Mouse (Mus musculus) liver, embryonic 16.5 days (tissue): ENCODE data around the gene Apbb2. TPM values are rescaled to one million over a fixed set of nuclear protein-coding genes. Genes with fewer than 3 reads are reported as not detected.

Experiments used
- ATAC-seq: fragments of 200-750 bp; cut with Nextera tagmentation; 2 replicates; pipeline ENCODE4 v1.8.0; 2017; ENCODE audit warnings: low read depth, mild to moderate bottlenecking, moderate number of reproducible peaks, moderate library complexity
- H3K27ac ChIP-seq: fragments of 300-500 bp; sonication (generic); 2 replicates; pipeline ENCODE4 v1.5.1; 2014; ENCODE audit warnings: mild to moderate bottlenecking, low read length
- H3K27me3 ChIP-seq: fragments of 300-500 bp; sonication (generic); 2 replicates; pipeline ENCODE4 v1.6.1; 2014; ENCODE audit warnings: low read depth, low read length, mixed read lengths; ENCODE audit not compliant: control insufficient read depth, insufficient read depth
- H3K36me3 ChIP-seq: fragments of 300-500 bp; sonication (generic); 2 replicates; pipeline ENCODE4 v1.6.1; 2014; ENCODE audit warnings: mild to moderate bottlenecking; ENCODE audit not compliant: control insufficient read depth, insufficient read depth
- H3K4me1 ChIP-seq: fragments of 300-500 bp; sonication (generic); 2 replicates; pipeline ENCODE4 v1.6.1; 2014; ENCODE audit warnings: low read depth, low read length, mixed read lengths; ENCODE audit not compliant: control insufficient read depth
- H3K4me2 ChIP-seq: fragments of 300-500 bp; sonication (generic); 2 replicates; pipeline ENCODE4 v1.6.1; 2014; ENCODE audit warnings: low read depth, low read length, mixed read lengths
- H3K4me3 ChIP-seq: fragments of 300-500 bp; sonication (generic); 2 replicates; pipeline ENCODE4 v1.5.1; 2014; ENCODE audit warnings: low read depth, mild to moderate bottlenecking, low read length
- H3K9ac ChIP-seq: fragments of 300-500 bp; sonication (generic); 2 replicates; pipeline ENCODE4 v1.6.1; 2014; ENCODE audit warnings: low read depth, low read length
- H3K9me3 ChIP-seq: fragments of 300-500 bp; sonication (generic); replicated peaks from 2 replicates; pipeline ENCODE4 v1.6.1; 2016; ENCODE audit warnings: low read length; ENCODE audit not compliant: control insufficient read depth
- WGBS: fragments of 180-500 bp; shearing (Covaris S2); extraction: QIAGEN DNeasy Blood & Tissue Kit; methylation state at CpG from one replicate; pipeline ENCODE4 v1.1.7; 2014; ENCODE audit not compliant: insufficient replicate concordance; 5-methylcytosine and 5-hydroxymethylcytosine counted together
- polyA plus RNA-seq: library from polyadenylated mRNA; unstranded; fragments of >200 nt; fragmentation: Nextera tagmentation; extraction: Ambion mirVana; gene quantifications from 2 replicates; pipeline ENCODE4 v1.2.1, GENCODE M21; 2015

Apbb2 gene
- polyA plus RNA-seq, 1 experiment from 2014 or later = 5.6 TPM

DNA sequence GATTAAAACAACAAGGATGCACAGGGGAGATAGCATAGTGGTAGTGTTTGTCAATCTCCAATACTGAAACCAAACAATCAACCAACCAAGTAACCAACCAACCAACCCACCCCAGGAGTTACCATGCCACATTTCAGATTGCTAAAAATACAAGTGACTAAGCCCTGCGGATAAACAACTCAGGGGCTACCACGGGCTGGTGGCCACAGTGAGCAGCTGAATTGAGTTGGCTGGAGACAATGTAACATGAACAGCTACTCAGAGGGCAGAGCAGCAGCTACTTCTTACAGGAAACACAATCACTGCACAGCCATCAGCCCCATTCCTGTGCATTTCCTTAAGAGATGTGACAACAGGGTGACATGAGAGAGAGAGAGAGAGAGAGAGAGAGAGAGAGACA lies 274.4 kb downstream of the Apbb2 start:
- Histone ChIP-seq H3K36me3 (no peaks in the 10 kb centered on the region), H3K27ac (no peak overlapping the region), H3K27me3 (no peaks in the 10 kb centered on the region), H3K4me1 (no peaks in the 10 kb centered on the region; the same call in 1 of the 2 replicates), H3K9me3 (no peaks in the 10 kb centered on the region), H3K4me3 (no peak overlapping the region), H3K9ac (no peak overlapping the region), H3K4me2 (no peak overlapping the region)
- WGBS = 43% methylated on average over 2 of the region's 2 CpGs
- ATAC-seq = no peak

DNA sequence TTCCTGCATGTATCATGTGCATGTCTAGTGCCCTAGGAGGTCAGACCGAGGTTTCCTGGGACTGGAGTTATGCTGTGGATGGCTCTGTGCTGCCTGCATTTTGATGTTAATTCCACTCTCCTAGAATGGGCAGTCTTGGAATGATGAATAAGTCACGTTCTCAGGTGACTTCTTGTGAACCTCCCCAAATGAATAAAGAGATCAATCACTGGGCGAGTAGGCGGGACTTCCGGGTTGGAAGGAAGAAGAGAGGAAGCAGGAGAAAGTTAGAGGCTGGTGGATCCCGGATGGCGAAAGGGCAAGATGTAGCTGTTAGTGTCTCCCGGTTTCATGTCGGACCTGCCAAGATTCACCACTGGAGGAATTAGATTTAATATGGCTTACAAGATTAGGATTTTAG lies 276.3 kb downstream of the Apbb2 start:
- ATAC-seq = no peak
- 54% methylated on average over 9 of the region's 9 CpGs for WGBS
- no peak overlapping the region for H3K4me3 ChIP-seq

GRCm38 (mm10) chr5:66341848-66342247 lies 276.7 kb downstream of the Apbb2 start:
- Histone ChIP-seq H3K4me2 (no peak overlapping the region), H3K9ac (no peak overlapping the region), H3K9me3 (no peaks in the 10 kb centered on the region), H3K27me3 (no peaks in the 10 kb centered on the region; the same call in 1 of the 2 replicates), H3K4me3 (no peak overlapping the region), H3K36me3 (no peaks in the 10 kb centered on the region), H3K27ac (no peak overlapping the region), H3K4me1 (no peaks in the 10 kb centered on the region; the same call in 1 of the 2 replicates)
- ATAC-seq = no peak
- WGBS = 38% methylated on average over 10 of the region's 10 CpGs

More for the DNA sequence above, 276.3 kb downstream of the Apbb2 start:
- Histone ChIP-seq H3K4me2 (no peak overlapping the region), H3K27me3 (no peaks in the 10 kb centered on the region; the same call in 1 of the 2 replicates), H3K36me3 (no peaks in the 10 kb centered on the region), H3K4me1 (no peaks in the 10 kb centered on the region; the same call in 1 of the 2 replicates), H3K27ac (no peak overlapping the region), H3K9me3 (no peaks in the 10 kb centered on the region), H3K9ac (no peak overlapping the region)

DNA sequence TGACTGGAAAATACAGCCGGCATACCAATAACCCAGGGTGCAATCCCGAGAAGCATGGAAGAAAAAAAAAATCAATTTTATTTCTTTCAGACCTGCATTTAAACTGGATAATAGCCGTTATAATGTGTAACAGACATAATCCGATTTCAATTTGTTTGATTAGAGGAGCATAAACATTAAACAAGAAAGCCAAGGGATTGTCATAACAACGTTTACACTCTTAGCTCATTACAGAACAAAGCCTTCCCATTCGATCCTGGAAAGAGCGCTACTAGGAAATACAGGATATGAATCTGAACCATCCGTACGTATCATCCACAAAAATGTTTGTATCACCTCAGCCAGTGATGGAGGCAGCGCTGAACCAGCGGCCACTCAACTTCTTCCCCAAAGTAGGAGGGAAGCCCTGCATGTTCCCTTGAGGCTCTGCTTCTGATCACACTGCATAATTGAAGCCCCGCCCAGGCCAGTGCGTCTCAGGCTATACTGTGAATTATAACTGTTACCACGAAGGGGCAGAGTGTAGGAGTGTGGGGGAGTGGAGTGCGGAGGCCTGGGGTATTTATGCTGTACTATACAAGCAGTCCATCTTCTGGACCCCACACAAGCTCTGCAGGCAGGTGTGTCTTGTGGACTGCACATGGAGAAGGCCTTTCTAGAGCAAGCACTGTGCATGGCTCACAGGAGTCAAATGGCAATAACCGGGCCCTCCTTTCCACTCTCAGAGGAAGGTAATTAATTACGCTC lies 278.1 kb downstream of the Apbb2 start:
- Histone ChIP-seq H3K9me3 (no peaks in the 10 kb centered on the region), H3K4me3 (no peak overlapping the region), H3K27ac (no peak overlapping the region), H3K36me3 (no peaks in the 10 kb centered on the region), H3K4me2 (no peak overlapping the region), H3K4me1 (no peaks in the 10 kb centered on the region; the same call in 1 of the 2 replicates), H3K9ac (no peak overlapping the region), H3K27me3 (no peaks in the 10 kb centered on the region; the same call in 1 of the 2 replicates)
- WGBS = 65% methylated on average over 17 of the region's 17 CpGs
- ATAC-seq = no peak

DNA sequence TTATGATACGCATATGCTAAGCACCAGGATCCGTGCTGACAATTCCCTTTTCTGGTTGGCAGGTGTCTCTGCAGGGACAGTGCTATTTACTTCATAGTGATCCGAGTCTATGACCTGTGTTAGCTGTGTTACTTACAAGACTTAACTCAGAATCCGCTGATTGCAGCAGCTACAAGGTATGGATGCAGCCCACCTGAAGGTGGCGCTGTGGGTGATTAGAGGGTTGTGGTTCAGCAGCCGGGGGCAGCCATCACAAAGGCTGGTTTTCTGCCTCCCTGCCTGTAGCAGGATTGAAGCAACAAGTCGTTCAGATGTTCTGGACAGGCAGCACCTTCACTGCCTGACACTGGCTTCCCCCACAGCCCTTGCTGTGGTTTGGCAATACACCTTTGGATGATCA lies 280.0 kb downstream of the Apbb2 start:
- no peaks in the 10 kb centered on the region; the same call in 1 of the 2 replicates for H3K27me3 ChIP-seq
- H3K4me3 ChIP-seq = no peak overlapping the region
- no peaks in the 10 kb centered on the region for H3K36me3 ChIP-seq
- H3K4me1 ChIP-seq = no peaks in the 10 kb centered on the region
- H3K27ac ChIP-seq = no peak overlapping the region
- no peak for ATAC-seq
- H3K4me2 ChIP-seq = no peak overlapping the region
- H3K9me3 ChIP-seq = no peaks in the 10 kb centered on the region
- H3K9ac ChIP-seq = no peak overlapping the region
- 31% methylated on average over 7 of the region's 7 CpGs for WGBS

GRCm38 (mm10) chr5:66337969-66338345 lies 280.6 kb downstream of the Apbb2 start:
- H3K27ac ChIP-seq = no peak overlapping the region
- 36% methylated on average over 6 of the region's 6 CpGs for WGBS
- H3K36me3 ChIP-seq = no peaks in the 10 kb centered on the region
- no peak overlapping the region for H3K9ac ChIP-seq
- no peak for ATAC-seq
- H3K27me3 ChIP-seq = no peaks in the 10 kb centered on the region; the same call in 1 of the 2 replicates
- H3K4me2 ChIP-seq = no peak overlapping the region
- H3K4me3 ChIP-seq = no peak overlapping the region
- no peaks in the 10 kb centered on the region for H3K9me3 ChIP-seq
- no peaks in the 10 kb centered on the region for H3K4me1 ChIP-seq

DNA sequence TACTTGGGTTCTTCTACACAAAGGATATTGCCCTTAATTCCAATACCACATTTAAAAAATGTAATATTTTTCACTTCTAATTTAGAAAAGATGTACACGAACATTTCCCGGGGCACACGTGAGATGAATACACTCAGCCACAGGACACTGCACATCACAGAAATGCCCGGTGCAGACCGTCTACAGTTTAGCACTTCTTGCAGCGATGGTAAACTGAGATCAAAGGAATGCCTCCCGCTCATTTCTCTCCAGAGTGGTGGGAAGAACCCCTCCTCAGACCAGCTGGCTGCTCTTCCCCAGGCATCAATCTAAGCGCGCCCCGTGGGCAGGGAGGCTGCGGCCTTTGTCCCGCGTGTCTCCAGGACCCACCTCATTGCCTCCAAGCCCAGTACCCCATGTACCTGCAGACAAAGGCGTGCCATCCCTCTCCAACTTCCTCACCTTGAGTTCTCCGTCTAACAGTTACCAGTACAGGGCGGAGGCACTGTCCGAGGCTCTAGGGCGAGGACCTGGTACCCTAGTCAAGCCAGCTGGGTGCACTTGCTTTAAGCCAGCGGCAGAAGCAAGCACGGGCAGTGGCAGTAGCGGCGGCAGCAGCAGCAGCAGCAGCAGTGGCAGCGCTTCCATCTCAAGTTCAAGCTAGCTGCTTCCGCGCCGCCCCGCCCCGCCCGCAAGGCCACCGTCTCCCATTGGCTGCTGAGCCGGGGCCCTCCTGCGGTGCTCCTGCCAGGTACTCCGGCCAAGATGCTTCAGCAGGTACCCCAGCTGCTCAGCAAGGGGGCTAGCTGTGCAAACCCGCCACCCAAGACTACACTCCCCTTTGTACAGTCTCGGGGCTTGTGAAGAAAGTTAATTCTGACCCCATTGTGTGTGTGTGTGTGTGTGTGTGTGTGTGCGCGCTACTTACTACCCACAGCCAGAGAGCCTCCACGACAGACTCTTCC lies 281.3 kb downstream of the Apbb2 start:
- H3K9ac ChIP-seq = no peak overlapping the region

GRCm38 (mm10) chr5:66330806-66331205 lies 287.8 kb downstream of the Apbb2 start:
- Histone ChIP-seq H3K36me3 (no peaks in the 10 kb centered on the region), H3K27me3 (no peaks in the 10 kb centered on the region), H3K4me1 (peaks cover 4% of the 10 kb centered on the region; the same call in 1 of the 2 replicates), H3K27ac (no peak overlapping the region), H3K4me2 (no peak overlapping the region), H3K4me3 (no peak overlapping the region), H3K9ac (no peak overlapping the region), H3K9me3 (no peaks in the 10 kb centered on the region)
- ATAC-seq = no peak
- WGBS = 54% methylated on average over 6 of the region's 6 CpGs

More for the DNA sequence above, 281.3 kb downstream of the Apbb2 start:
- no peaks in the 10 kb centered on the region; the same call in 1 of the 2 replicates for H3K27me3 ChIP-seq
- peak overlapping the region; percentile 21; the same call in 1 of the 2 replicates for H3K4me3 ChIP-seq
- no peaks in the 10 kb centered on the region for H3K36me3 ChIP-seq
- H3K4me1 ChIP-seq = no peaks in the 10 kb centered on the region
- H3K9me3 ChIP-seq = no peaks in the 10 kb centered on the region
- WGBS = 5% methylated on average over 38 of the region's 38 CpGs
- peak overlapping the region; percentile 49 for H3K4me2 ChIP-seq
- no peak overlapping the region for H3K27ac ChIP-seq
- no peak; the same call in 1 of the 2 replicates for ATAC-seq
